Mouse (Mus musculus) heart, embryonic 15.5 days (tissue): ENCODE results near the gene Gapt. TPM values are rescaled to one million over a fixed set of nuclear protein-coding genes. Genes with fewer than 3 reads are reported as not detected.
A peak's percentile ranks its signal among the peaks of the same experiment; 100 is the strongest.
"Not testable (repeated sequence)": the region's sequence is repeated elsewhere in the genome, so short reads cannot be mapped to it uniquely, and the experiment has no call there.

Source experiments
- ATAC-seq: fragments of 200-750 bp; cut with Nextera tagmentation; replicated peaks from 2 replicates; pipeline ENCODE4 v1.8.0; 2017; ENCODE audit warnings: low read depth, moderate TSS enrichment; ENCODE audit not compliant: insufficient number of reproducible peaks, insufficient read depth, low FRiP score
- H3K27ac ChIP-seq: fragments of 300-500 bp; sonication (generic); 2 replicates; pipeline ENCODE4 v1.5.1; 2015; ENCODE audit warnings: mild to moderate bottlenecking, inconsistent platforms
- H3K27me3 ChIP-seq: fragments of 300-500 bp; sonication (generic); 2 replicates; pipeline ENCODE4 v1.6.1; 2015; ENCODE audit warnings: inconsistent platforms
- H3K36me3 ChIP-seq: fragments of 300-500 bp; sonication (generic); 2 replicates; pipeline ENCODE4 v1.6.1; 2015; ENCODE audit warnings: mild to moderate bottlenecking, inconsistent platforms
- H3K4me1 ChIP-seq: fragments of 300-500 bp; sonication (generic); replicated peaks from 2 replicates; pipeline ENCODE4 v1.6.1; 2015; ENCODE audit warnings: inconsistent platforms
- H3K4me2 ChIP-seq: fragments of 300-500 bp; sonication (generic); 2 replicates; pipeline ENCODE4 v1.6.1; 2015; ENCODE audit warnings: inconsistent platforms, mild to moderate bottlenecking, moderate library complexity
- H3K4me3 ChIP-seq: fragments of 300-500 bp; sonication (generic); 2 replicates; pipeline ENCODE4 v1.5.1; 2015; ENCODE audit warnings: mild to moderate bottlenecking, inconsistent platforms
- H3K9ac ChIP-seq: fragments of 300-500 bp; sonication (generic); 2 replicates; pipeline ENCODE4 v1.6.1; 2015; ENCODE audit warnings: mild to moderate bottlenecking, inconsistent platforms
- H3K9me3 ChIP-seq: fragments of 300-500 bp; sonication (generic); replicated peaks from 2 replicates; pipeline ENCODE4 v1.6.1; 2016; ENCODE audit warnings: inconsistent platforms
- whole genome bisulfite sequencing: fragments of 180-500 bp; shearing (Covaris S2); methylation state at CpG from one replicate; pipeline ENCODE4 v1.1.7; 2015; ENCODE audit warnings: mixed read lengths; 5-methylcytosine and 5-hydroxymethylcytosine counted together
- polyA plus RNA-seq: library from polyadenylated mRNA; unstranded; fragments of >200 nt; fragmentation: Nextera tagmentation; extraction: Ambion mirVana; gene quantifications from 2 replicates; pipeline ENCODE4 v1.2.1, GENCODE M21; 2015

Gene Gapt
- polyA plus RNA-seq: 0.14 and 0.27 TPM in 2 replicates

DNA sequence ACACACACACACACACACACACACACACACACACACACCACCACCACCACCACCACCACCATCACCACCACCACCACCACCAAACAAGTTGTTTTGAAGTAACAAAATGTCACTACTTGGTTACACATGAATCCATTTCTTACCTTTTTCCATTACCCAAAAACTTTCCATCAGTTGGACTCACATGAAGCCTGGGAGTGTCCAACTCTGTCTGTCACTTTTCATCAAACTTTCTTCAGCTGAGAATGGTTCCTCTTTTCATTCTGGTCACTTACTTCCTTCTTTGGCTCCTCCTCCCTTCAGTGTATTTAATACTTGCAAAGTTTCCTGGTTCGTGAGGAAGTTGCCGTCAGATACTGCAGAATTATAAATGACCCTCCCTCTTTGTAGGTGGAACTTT is at the start of gene Gapt:
TSS of gene Gapt (minus strand) at position 259 of the 400 bp plus-strand sequence.
- Histone ChIP-seq H3K27me3 (no peaks in the 10 kb centered on the region), H3K27ac (no peak within 1 kb of the TSS), H3K9me3 (no peaks in the 10 kb centered on the region), H3K4me2 (no peak within 1 kb of the TSS), H3K9ac (no peak within 1 kb of the TSS), H3K4me3 (no peak within 1 kb of the TSS), H3K36me3 (no peaks in the 10 kb centered on the region), H3K4me1 (no peaks in the 10 kb centered on the region)
- WGBS: 73% methylated on average over 2 of the region's 2 CpGs
- no peak for ATAC-seq

DNA sequence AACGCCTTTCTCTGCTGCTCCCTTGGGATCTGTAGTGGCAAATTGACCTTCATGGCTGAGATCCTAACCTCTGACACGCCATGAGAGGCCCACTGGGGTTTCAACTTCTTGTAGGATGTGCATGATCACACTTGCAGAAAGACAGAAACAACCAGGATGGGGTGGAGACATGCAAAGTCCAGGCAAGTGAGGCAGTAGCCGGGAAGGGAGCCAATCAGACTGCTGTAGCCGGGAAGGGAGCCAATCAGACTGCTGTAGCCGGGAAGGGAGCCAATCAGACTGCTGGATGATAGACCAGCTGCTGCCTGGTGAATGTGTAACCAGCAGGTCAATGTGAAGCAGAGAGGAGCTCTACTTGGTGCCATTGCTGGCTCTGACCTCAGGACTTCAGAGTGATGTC is 49.2 kb upstream of the Gapt start:
- H3K27ac ChIP-seq: no peak overlapping the region
- 0 out of 2 replicates have a peak, but pooled peaks cover 3% of the 10 kb centered on the region for H3K4me1 ChIP-seq
- H3K27me3 ChIP-seq: no peaks in the 10 kb centered on the region
- H3K9me3 ChIP-seq: no peaks in the 10 kb centered on the region
- WGBS: 70% methylated on average over 5 of the region's 5 CpGs
- no peak overlapping the region for H3K9ac ChIP-seq
- H3K36me3 ChIP-seq: peaks cover under 1% of the 10 kb centered on the region
- H3K4me3 ChIP-seq: no peak overlapping the region
- H3K4me2 ChIP-seq: no peak overlapping the region
- ATAC-seq: no peak

DNA sequence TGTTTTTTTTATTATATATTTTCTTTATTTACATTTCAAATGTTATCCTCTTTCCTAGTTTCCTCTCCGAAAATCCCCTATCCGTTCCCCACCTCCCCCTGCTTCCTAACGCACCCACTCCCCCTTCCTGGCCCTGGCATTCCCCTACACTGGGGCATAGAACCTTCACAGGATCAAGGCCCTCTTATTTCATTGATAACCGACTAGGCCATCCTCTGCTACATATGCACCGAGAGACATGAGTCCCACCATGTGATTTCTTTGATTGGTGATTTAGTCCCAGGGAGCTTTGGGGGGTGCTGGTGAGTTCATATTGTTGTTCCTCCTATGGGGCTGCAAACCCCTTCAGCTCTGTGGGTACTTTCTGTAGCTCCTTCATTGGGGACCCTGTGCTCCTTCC is 47.7 kb upstream of the Gapt start:
- H3K4me1 ChIP-seq, H3K4me2 ChIP-seq, H3K4me3 ChIP-seq, ATAC-seq, H3K27ac ChIP-seq, H3K9ac ChIP-seq, H3K27me3 ChIP-seq, H3K9me3 ChIP-seq: not testable (repeated sequence)
- H3K36me3 ChIP-seq: peaks cover 14% of the 10 kb centered on the region
- 85% methylated on average over 5 of the region's 5 CpGs for WGBS

DNA sequence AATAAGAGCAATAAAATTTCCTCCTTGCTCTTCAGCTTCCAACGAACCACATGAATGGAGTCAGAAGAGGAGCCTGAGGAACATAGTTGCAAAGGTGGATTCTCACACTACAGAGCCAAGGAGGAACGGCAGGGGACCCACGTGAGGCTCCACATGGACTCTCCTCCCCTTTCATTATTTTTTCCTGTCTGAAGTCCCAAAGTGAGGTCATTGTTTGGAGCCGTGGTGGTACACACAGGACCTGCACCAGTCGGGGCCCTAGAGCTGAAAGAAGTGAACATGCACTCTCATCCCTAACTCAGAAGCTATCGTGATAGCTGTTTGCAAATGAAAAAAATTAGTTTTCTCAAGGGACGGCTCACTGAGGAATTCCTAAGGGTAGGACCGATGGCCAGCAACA is 47.1 kb upstream of the Gapt start:
- Histone ChIP-seq H3K9ac (no peak overlapping the region), H3K9me3 (no peaks in the 10 kb centered on the region), H3K36me3 (peaks cover 21% of the 10 kb centered on the region), H3K27ac (no peak overlapping the region), H3K27me3 (no peaks in the 10 kb centered on the region), H3K4me2 (no peak overlapping the region), H3K4me1 (peaks cover 8% of the 10 kb centered on the region), H3K4me3 (no peak overlapping the region)
- WGBS: 62% methylated on average over 8 of the region's 8 CpGs
- no peak for ATAC-seq

DNA sequence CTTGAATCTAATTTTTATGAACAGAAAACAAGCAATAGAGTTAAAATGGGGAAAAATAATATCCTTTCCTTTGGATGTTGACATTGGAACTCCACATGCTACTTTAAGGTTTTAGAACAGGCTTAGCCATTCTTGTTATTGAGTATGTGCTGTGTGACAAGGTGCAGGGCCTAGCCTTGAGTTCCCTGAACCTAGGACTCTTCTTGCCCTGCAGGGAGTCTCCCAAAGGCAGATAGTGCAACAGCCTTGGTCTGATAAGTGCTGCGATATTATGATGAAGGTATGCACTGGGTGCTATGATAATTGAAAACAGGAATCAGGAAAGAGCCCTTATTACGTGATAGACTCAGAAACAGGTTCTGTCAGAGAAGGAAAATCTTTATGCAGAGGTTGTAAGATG is 44.9 kb upstream of the Gapt start:
- H3K4me2 ChIP-seq: no peak overlapping the region
- no peaks in the 10 kb centered on the region for H3K27me3 ChIP-seq
- ATAC-seq: no peak
- no peak overlapping the region for H3K27ac ChIP-seq
- peaks cover 37% of the 10 kb centered on the region for H3K36me3 ChIP-seq
- no peak overlapping the region for H3K4me3 ChIP-seq
- no peaks in the 10 kb centered on the region for H3K9me3 ChIP-seq
- no peak overlapping the region for H3K9ac ChIP-seq
- peaks cover 26% of the 10 kb centered on the region for H3K4me1 ChIP-seq
- WGBS: 63% methylated on average over 2 of the region's 2 CpGs

DNA sequence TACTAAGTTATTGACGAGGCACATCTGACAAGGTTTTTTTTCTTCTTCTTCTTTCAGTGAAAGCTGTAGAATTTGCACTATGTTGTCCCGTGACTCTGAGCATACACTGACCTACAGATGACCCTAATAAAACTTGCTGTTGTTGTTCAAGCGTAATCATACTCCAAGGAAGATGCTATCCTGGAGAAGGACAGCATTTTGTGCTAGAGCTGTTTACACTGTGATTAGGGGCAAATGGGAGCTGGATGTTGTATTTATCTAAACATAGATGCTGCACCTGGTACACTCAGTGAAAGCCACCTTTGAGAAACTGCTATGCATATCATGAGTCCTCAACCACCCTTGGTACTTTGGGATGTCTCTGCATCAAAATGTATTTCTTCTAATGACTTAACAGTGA is 44.4 kb upstream of the Gapt start:
- Histone ChIP-seq H3K9me3 (no peaks in the 10 kb centered on the region), H3K27me3 (no peaks in the 10 kb centered on the region), H3K4me2 (no peak overlapping the region), H3K9ac (no peak overlapping the region), H3K27ac (no peak overlapping the region), H3K36me3 (peaks cover 37% of the 10 kb centered on the region), H3K4me3 (no peak overlapping the region), H3K4me1 (peaks cover 28% of the 10 kb centered on the region)
- WGBS: 63% methylated on average over 3 of the region's 3 CpGs
- no peak for ATAC-seq

DNA sequence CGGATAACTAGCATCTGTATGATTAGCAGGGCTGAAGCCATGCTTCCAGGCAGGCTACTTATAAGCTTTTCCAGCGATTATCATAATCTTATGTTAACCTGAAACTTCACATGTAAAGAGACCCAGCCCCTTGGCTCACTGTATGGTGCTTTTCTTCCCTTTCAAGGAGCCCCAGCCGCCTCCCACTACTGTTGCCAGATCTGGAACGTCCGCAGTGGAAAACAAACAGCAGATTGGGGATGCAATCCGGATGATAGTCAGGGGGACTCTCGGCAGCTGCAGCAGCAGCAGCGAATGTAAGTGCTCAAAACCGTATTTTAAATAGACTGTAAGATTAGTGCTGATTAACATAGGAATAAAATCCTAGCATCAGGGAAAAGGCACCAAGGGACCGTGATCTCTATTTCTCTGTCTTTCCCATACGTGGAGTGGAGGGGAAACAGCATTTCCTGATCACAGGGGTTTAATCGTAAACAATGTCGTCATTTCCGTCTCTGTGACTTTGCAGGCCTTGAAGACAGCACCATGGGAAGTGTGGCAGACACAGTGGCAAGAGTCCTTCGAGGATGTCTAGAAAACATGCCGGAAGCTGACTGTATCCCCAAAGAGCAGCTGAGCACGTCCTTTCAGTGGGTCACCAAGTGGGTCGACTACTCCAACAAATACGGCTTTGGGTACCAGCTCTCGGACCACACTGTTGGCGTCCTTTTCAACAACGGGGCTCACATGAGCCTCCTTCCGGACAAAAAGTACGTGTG is 41.7 kb upstream of the Gapt start:
- Histone ChIP-seq H3K4me3 (peak overlapping the region; percentile 74), H3K4me1 (peaks cover 25% of the 10 kb centered on the region), H3K9me3 (no peaks in the 10 kb centered on the region), H3K4me2 (peak overlapping the region; percentile 94), H3K36me3 (peaks cover 37% of the 10 kb centered on the region), H3K9ac (no peak overlapping the region), H3K27ac (peak overlapping the region; percentile 64), H3K27me3 (no peaks in the 10 kb centered on the region)
- ATAC-seq: no peak
- 60% methylated on average over 24 of the region's 24 CpGs for WGBS

DNA sequence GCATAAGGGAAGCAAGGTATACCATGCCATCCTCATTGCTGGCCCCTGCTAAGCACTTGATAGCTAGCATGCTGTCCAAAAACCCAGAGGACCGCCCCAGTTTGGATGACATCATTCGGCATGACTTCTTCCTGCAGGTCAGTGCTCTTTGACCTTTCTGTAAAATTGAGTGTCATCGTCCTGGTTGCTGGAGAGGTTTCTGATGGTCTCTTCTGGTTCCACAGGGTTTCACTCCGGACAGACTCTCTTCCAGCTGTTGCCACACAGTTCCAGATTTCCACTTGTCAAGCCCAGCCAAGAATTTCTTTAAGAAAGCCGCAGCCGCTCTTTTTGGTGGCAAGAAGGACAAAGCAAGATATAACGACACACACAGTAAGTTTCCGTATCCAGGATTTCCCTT is 40.8 kb upstream of the Gapt start:
- H3K36me3 ChIP-seq: peaks cover 37% of the 10 kb centered on the region
- peak overlapping the region; percentile 74 for H3K4me3 ChIP-seq
- no peak for ATAC-seq
- no peaks in the 10 kb centered on the region for H3K27me3 ChIP-seq
- peak overlapping the region; percentile 64 for H3K27ac ChIP-seq
- H3K9me3 ChIP-seq: no peaks in the 10 kb centered on the region
- H3K4me2 ChIP-seq: peak overlapping the region; percentile 94
- H3K4me1 ChIP-seq: peaks cover 25% of the 10 kb centered on the region
- 64% methylated on average over 8 of the region's 8 CpGs for WGBS
- H3K9ac ChIP-seq: peak overlapping the region; percentile 94

DNA sequence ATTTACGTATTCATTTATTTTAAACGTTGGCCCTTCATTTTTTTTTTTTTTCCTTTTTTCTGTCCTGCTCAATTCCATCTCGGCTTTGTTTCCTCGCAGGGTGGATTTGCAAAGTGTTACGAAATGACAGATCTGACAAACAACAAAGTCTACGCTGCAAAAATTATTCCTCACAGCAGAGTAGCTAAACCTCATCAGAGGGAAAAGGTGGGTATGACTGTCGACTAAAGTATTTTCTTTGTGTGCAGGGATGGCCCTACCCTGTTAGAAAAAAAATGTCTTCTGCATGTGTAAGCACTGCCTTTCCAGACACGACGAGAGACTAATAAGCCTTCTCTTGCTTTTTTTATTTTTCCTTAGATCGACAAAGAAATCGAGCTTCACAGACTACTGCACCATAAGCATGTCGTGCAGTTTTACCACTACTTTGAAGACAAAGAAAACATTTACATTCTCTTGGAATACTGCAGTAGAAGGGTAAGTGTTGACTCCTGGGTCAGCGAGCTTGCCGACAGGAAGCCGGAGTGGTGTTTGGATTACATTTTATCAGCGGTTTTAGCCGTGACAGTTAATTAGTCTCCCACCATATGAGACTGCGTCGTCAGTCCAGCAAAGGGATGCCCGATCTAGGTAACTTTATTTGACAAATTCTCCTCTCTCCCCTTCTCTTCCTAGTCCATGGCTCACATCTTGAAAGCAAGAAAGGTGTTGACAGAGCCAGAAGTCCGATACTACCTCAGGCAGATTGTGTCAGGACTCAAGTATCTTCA is 39.1 kb upstream of the Gapt start:
- Histone ChIP-seq H3K4me1 (peaks cover 25% of the 10 kb centered on the region), H3K4me3 (peak overlapping the region; percentile 74), H3K27ac (peak overlapping the region; percentile 92), H3K36me3 (peaks cover 36% of the 10 kb centered on the region), H3K27me3 (no peaks in the 10 kb centered on the region), H3K9me3 (no peaks in the 10 kb centered on the region), H3K9ac (peak overlapping the region; percentile 94), H3K4me2 (peak overlapping the region; percentile 94)
- WGBS: 6% methylated on average over 21 of the region's 21 CpGs
- ATAC-seq: no peak

DNA sequence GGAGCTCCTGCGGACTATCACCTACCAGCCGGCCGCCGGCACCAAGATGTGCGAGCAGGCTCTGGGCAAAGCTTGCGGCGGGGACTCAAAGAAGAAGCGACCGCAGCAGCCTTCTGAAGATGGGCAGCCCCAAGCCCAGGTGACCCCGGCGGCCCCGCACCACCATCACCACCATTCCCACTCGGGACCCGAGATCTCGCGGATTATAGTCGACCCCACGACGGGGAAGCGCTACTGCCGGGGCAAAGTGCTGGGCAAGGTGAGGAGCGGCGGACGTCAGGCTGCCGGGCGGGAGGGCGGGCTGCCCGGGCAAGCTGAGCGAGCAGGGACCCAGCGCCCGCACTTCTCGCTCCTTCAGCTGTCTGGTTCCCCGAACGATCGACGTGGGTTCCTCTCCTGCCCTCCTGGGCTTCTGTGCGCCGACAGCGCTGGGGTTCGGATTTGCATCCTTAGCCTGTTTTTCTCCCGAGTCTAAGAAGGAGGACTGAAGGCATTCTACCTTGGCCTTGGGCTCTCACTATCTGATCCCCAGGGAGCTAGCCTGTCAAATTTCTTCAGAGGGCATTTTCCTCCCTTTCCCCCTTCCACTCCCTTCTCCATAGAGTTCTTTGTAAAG is 38.3 kb upstream of the Gapt start:
- peak overlapping the region; percentile 94 for H3K4me2 ChIP-seq
- peaks cover 25% of the 10 kb centered on the region for H3K4me1 ChIP-seq
- ATAC-seq: no peak
- no peaks in the 10 kb centered on the region for H3K9me3 ChIP-seq
- peak overlapping the region; percentile 92 for H3K27ac ChIP-seq
- H3K36me3 ChIP-seq: peaks cover 28% of the 10 kb centered on the region
- H3K9ac ChIP-seq: peak overlapping the region; percentile 94
- WGBS: under 1% methylated on average over 41 of the region's 41 CpGs
- no peaks in the 10 kb centered on the region for H3K27me3 ChIP-seq
- peak overlapping the region; percentile 74 for H3K4me3 ChIP-seq
